Mouse (Mus musculus) thymus, postnatal 36 days (tissue): Measurements from ENCODE around the gene Cideb.

Experiments
- DNase-seq, 2 experiments: peaks; one replicate each; pipeline ENCODE4 v3.0.0; 2022; ENCODE audit warnings: mixed read lengths in 2 of 2

Gene Cideb

GRCm38 (mm10) chr14:55758363-55758784, at the start of gene Cideb:
TSS of gene Cideb (minus strand) at chr14:55758458.
- DNase-seq, result no peak

GRCm38 (mm10) chr14:55795380-55796163, 37.3 kb upstream of the Cideb start:
- no peak for DNase-seq

GRCm38 (mm10) chr14:55793946-55794345, 35.7 kb upstream of the Cideb start:
- no peak for DNase-seq

GRCm38 (mm10) chr14:55793461-55793860, 35.2 kb upstream of the Cideb start:
- DNase-seq, result no peak

- peak; percentile 76 to 77 for DNase-seq
Measured at GRCm38 (mm10) chr14:55788256-55789050, 30.2 kb upstream of the Cideb start, which contains the start of gene Ripk3. TSS of gene Ripk3 (minus strand) at chr14:55788865.

GRCm38 (mm10) chr14:55787731-55788130, 29.5 kb upstream of the Cideb start:
- DNase-seq, result no peak

- peak in 1 of 2 experiments; percentile 28 for DNase-seq
Measured at GRCm38 (mm10) chr14:55785195-55785594, 26.9 kb upstream of the Cideb start.

GRCm38 (mm10) chr14:55783958-55784235, 25.6 kb upstream of the Cideb start, which contains the start of gene Adcy4:
TSS of gene Adcy4 (minus strand) at chr14:55784095.
- no peak for DNase-seq

GRCm38 (mm10) chr14:55783171-55783957, 25.1 kb upstream of the Cideb start:
- DNase-seq, result no peak

GRCm38 (mm10) chr14:55782361-55782960, 24.2 kb upstream of the Cideb start:
- DNase-seq, result no peak

GRCm38 (mm10) chr14:55781310-55781709, 23.1 kb upstream of the Cideb start:
- DNase-seq, result peak; percentile 25 to 39

- DNase-seq, result no peak
Measured at GRCm38 (mm10) chr14:55780736-55781135, 22.5 kb upstream of the Cideb start.

- no peak for DNase-seq
Measured at GRCm38 (mm10) chr14:55779656-55780055, 21.4 kb upstream of the Cideb start.

- DNase-seq, result no peak
Measured at GRCm38 (mm10) chr14:55778686-55779085, 20.4 kb upstream of the Cideb start.

GRCm38 (mm10) chr14:55777806-55778205, 19.5 kb upstream of the Cideb start:
- DNase-seq, result no peak

GRCm38 (mm10) chr14:55777176-55777575, 18.9 kb upstream of the Cideb start:
- DNase-seq, result no peak

GRCm38 (mm10) chr14:55776711-55777110, 18.5 kb upstream of the Cideb start:
- no peak for DNase-seq

- DNase-seq, result no peak
Measured at GRCm38 (mm10) chr14:55769087-55769703, 10.9 kb upstream of the Cideb start.

GRCm38 (mm10) chr14:55768555-55768954, 10.3 kb upstream of the Cideb start:
- DNase-seq, result no peak

GRCm38 (mm10) chr14:55767519-55768414, 9.5 kb upstream of the Cideb start:
- DNase-seq, result peak in 1 of 2 experiments; percentile 27

- DNase-seq, result no peak
Measured at GRCm38 (mm10) chr14:55765696-55766095, 7.4 kb upstream of the Cideb start, which contains the start of gene Ltb4r1. TSS of gene Ltb4r1 (plus strand) at chr14:55765962.
